Mouse (Mus musculus): ENCODE results near the gene Foxf1. TPM values are rescaled to one million over a fixed set of nuclear protein-coding genes. Genes with fewer than 3 reads are reported as not detected.
A peak's percentile ranks its signal among the peaks of the same experiment; 100 is the strongest.

Gene Foxf1
- polyA plus RNA-seq, 1 experiment from 2014 or later = 59.3 TPM

GRCm38 (mm10) chr8:121086004-121086900 lies 2.1 kb downstream of the Foxf1 start:
- peaks cover 5% of the 10 kb centered on the region for H3K27me3 ChIP-seq (ENCODE audit: control insufficient read depth, insufficient read depth, low read length)
- H3K4me2 ChIP-seq (replicated peaks; ENCODE audit: low read depth) = peak overlapping the region; percentile 71
- H3K9me3 ChIP-seq (ENCODE audit: control insufficient read depth, low read length) = no peaks in the 10 kb centered on the region
- ATAC-seq (ENCODE audit: low FRiP score, low TSS enrichment) (no peak), DNase-seq (ENCODE audit: low spot score) (no peak)
- H3K4me1 ChIP-seq (replicated peaks; ENCODE audit: control insufficient read depth, insufficient read depth) = no peaks in the 10 kb centered on the region
- WGBS = 17% methylated on average over 19 of the region's 19 CpGs
- H3K4me3 ChIP-seq (ENCODE audit: low read depth, low read length) = peak overlapping the region; percentile 69
- TF ChIP-seq EP300 (optimal IDR thresholded peaks at IDR 0.05) (no peak), CTCF (IDR thresholded peaks at IDR 0.05; ENCODE audit: low read depth) (no peak)
- H3K27ac ChIP-seq (replicated peaks) = peak overlapping the region; percentile 99
- H3K36me3 ChIP-seq (ENCODE audit: control insufficient read depth, insufficient read depth, low read length) = peaks cover 4% of the 10 kb centered on the region; the same call in 1 of the 2 replicates
- H3K9ac ChIP-seq (ENCODE audit: low read length) = peak overlapping the region; percentile 89

- Histone ChIP-seq H3K27ac (replicated peaks) (0 out of 2 replicates have a peak overlapping the region, but pooled peaks have one; percentile 19), H3K4me1 (replicated peaks; ENCODE audit: control insufficient read depth, insufficient read depth) (no peaks in the 10 kb centered on the region), H3K4me3 (ENCODE audit: low read depth, low read length) (peak overlapping the region; percentile 69), H3K36me3 (ENCODE audit: control insufficient read depth, insufficient read depth, low read length) (peaks cover 4% of the 10 kb centered on the region; the same call in 1 of the 2 replicates), H3K4me2 (replicated peaks; ENCODE audit: low read depth) (peak overlapping the region; percentile 71), H3K9ac (ENCODE audit: low read length) (peak overlapping the region; percentile 77), H3K9me3 (ENCODE audit: control insufficient read depth, low read length) (no peaks in the 10 kb centered on the region), H3K27me3 (ENCODE audit: control insufficient read depth, insufficient read depth, low read length) (peaks cover 3% of the 10 kb centered on the region; the same call in 1 of the 2 replicates)
- ATAC-seq (ENCODE audit: low FRiP score, low TSS enrichment) = no peak
- no peak for DNase-seq (ENCODE audit: low spot score)
- TF ChIP-seq CTCF (IDR thresholded peaks at IDR 0.05; ENCODE audit: low read depth) (no peak), EP300 (optimal IDR thresholded peaks at IDR 0.05) (no peak)
- 14% methylated on average over 8 of the region's 8 CpGs for WGBS
Observed at GRCm38 (mm10) chr8:121088281-121088680, 4.1 kb downstream of the Foxf1 start.

GRCm38 (mm10) chr8:121088871-121089630 lies 4.9 kb downstream of the Foxf1 start:
- peaks cover 4% of the 10 kb centered on the region; the same call in 1 of the 2 replicates for H3K36me3 ChIP-seq (ENCODE audit: control insufficient read depth, insufficient read depth, low read length)
- peak overlapping the region; percentile 77 for H3K9ac ChIP-seq (ENCODE audit: low read length)
- 5% methylated on average over 37 of the region's 40 CpGs for WGBS
- ATAC-seq (ENCODE audit: low FRiP score, low TSS enrichment) (no peak), DNase-seq (ENCODE audit: low spot score) (no peak)
- peak overlapping the region; percentile 69 for H3K4me3 ChIP-seq (ENCODE audit: low read depth, low read length)
- H3K27ac ChIP-seq (replicated peaks) = peak overlapping the region; percentile 81
- TF ChIP-seq EP300 (optimal IDR thresholded peaks at IDR 0.05) (no peak), CTCF (IDR thresholded peaks at IDR 0.05; ENCODE audit: low read depth) (no peak)
- H3K9me3 ChIP-seq (ENCODE audit: control insufficient read depth, low read length) = no peaks in the 10 kb centered on the region
- peak overlapping the region; percentile 71 for H3K4me2 ChIP-seq (replicated peaks; ENCODE audit: low read depth)
- no peaks in the 10 kb centered on the region for H3K27me3 ChIP-seq (ENCODE audit: control insufficient read depth, insufficient read depth, low read length)
- H3K4me1 ChIP-seq (replicated peaks; ENCODE audit: control insufficient read depth, insufficient read depth) = no peaks in the 10 kb centered on the region

- DNase-seq (ENCODE audit: low spot score) = no peak
- ATAC-seq (ENCODE audit: low FRiP score, low TSS enrichment) = no peak
- Histone ChIP-seq H3K4me1 (replicated peaks; ENCODE audit: control insufficient read depth, insufficient read depth) (no peaks in the 10 kb centered on the region), H3K4me2 (replicated peaks; ENCODE audit: low read depth) (peak overlapping the region; percentile 71), H3K27me3 (ENCODE audit: control insufficient read depth, insufficient read depth, low read length) (no peaks in the 10 kb centered on the region), H3K9ac (ENCODE audit: low read length) (peak overlapping the region; percentile 77), H3K36me3 (ENCODE audit: control insufficient read depth, insufficient read depth, low read length) (peaks cover 4% of the 10 kb centered on the region; the same call in 1 of the 2 replicates), H3K4me3 (ENCODE audit: low read depth, low read length) (peak overlapping the region; percentile 69), H3K27ac (replicated peaks) (peak overlapping the region; percentile 81), H3K9me3 (ENCODE audit: control insufficient read depth, low read length) (no peaks in the 10 kb centered on the region)
- TF ChIP-seq EP300 (optimal IDR thresholded peaks at IDR 0.05) (no peak), CTCF (IDR thresholded peaks at IDR 0.05; ENCODE audit: low read depth) (no peak)
- WGBS = 14% methylated on average over 32 of the region's 32 CpGs
Observed at GRCm38 (mm10) chr8:121089631-121090380, 5.6 kb downstream of the Foxf1 start.

GRCm38 (mm10) chr8:121090716-121091115 lies 6.5 kb downstream of the Foxf1 start:
- Histone ChIP-seq H3K27ac (replicated peaks) (peak overlapping the region; percentile 81), H3K27me3 (ENCODE audit: control insufficient read depth, insufficient read depth, low read length) (no peaks in the 10 kb centered on the region), H3K4me3 (ENCODE audit: low read depth, low read length) (0 out of 2 replicates have a peak overlapping the region, but pooled peaks have one; percentile 8), H3K36me3 (ENCODE audit: control insufficient read depth, insufficient read depth, low read length) (peaks cover 4% of the 10 kb centered on the region; the same call in 1 of the 2 replicates), H3K4me2 (replicated peaks; ENCODE audit: low read depth) (peak overlapping the region; percentile 71), H3K9ac (ENCODE audit: low read length) (peak overlapping the region; percentile 77; the same call in 1 of the 2 replicates), H3K9me3 (ENCODE audit: control insufficient read depth, low read length) (no peaks in the 10 kb centered on the region), H3K4me1 (replicated peaks; ENCODE audit: control insufficient read depth, insufficient read depth) (no peaks in the 10 kb centered on the region)
- TF ChIP-seq CTCF (IDR thresholded peaks at IDR 0.05; ENCODE audit: low read depth) (peak; percentile 68), EP300 (optimal IDR thresholded peaks at IDR 0.05) (no peak)
- 8% methylated on average over 1 of the region's 1 CpGs for WGBS
- ATAC-seq (ENCODE audit: low FRiP score, low TSS enrichment) (no peak; the same call in 1 of the 2 replicates), DNase-seq (ENCODE audit: low spot score) (no peak)

All from stomach, postnatal 0 days (tissue).